Mouse (Mus musculus) limb, embryonic 12.5 days (tissue): ENCODE results near the gene Cox11. TPM values are rescaled to one million over a fixed set of nuclear protein-coding genes. Genes with fewer than 3 reads are reported as not detected.

ENCODE experiments used
- ATAC-seq: fragments of 200-750 bp; cut with Nextera tagmentation; 2 replicates; pipeline ENCODE4 v1.8.0; 2017; ENCODE audit warnings: low read depth, moderate TSS enrichment; ENCODE audit not compliant: insufficient number of reproducible peaks, insufficient read depth, low FRiP score, low TSS enrichment
- H3K27ac ChIP-seq: fragments of 300-500 bp; sonication (generic); 2 replicates; pipeline ENCODE4 v1.5.1; 2016; ENCODE audit warnings: mild to moderate bottlenecking, moderate library complexity
- H3K27me3 ChIP-seq: fragments of 300-500 bp; sonication (generic); 2 replicates; pipeline ENCODE4 v1.6.1; 2016; ENCODE audit warnings: mild to moderate bottlenecking, moderate library complexity
- H3K36me3 ChIP-seq: fragments of 300-500 bp; sonication (generic); 2 replicates; pipeline ENCODE4 v1.6.1; 2016; ENCODE audit warnings: mild to moderate bottlenecking, moderate library complexity
- H3K4me1 ChIP-seq: fragments of 300-500 bp; sonication (generic); replicated peaks from 2 replicates; pipeline ENCODE4 v1.6.1; 2016
- H3K4me2 ChIP-seq: fragments of 300-500 bp; sonication (generic); 2 replicates; pipeline ENCODE4 v1.6.1; 2016; ENCODE audit warnings: mild to moderate bottlenecking, moderate library complexity
- H3K4me3 ChIP-seq: fragments of 300-500 bp; sonication (generic); replicated peaks from 2 replicates; pipeline ENCODE4 v1.5.1; 2016; ENCODE audit warnings: mild to moderate bottlenecking
- H3K9ac ChIP-seq: fragments of 300-500 bp; sonication (generic); replicated peaks from 2 replicates; pipeline ENCODE4 v1.6.1; 2016; ENCODE audit warnings: mild to moderate bottlenecking, moderate library complexity
- H3K9me3 ChIP-seq: fragments of 300-500 bp; sonication (generic); 2 replicates; pipeline ENCODE4 v1.6.1; 2016; ENCODE audit warnings: mild to moderate bottlenecking, moderate library complexity
- WGBS: fragments of 180-500 bp; shearing (Covaris S2); methylation state at CpG from one replicate; pipeline ENCODE4 v1.1.7; 2016; 5-methylcytosine and 5-hydroxymethylcytosine counted together
- polyA plus RNA-seq: library from polyadenylated mRNA; unstranded; fragments of >200 nt; fragmentation: Nextera tagmentation; extraction: Ambion mirVana; gene quantifications from 2 replicates; pipeline ENCODE4 v1.2.1, GENCODE M21; 2016

The Cox11 gene
- polyA plus RNA-seq, 1 experiment from 2014 or later, result 43.1 TPM

- peaks cover 9% of the 10 kb centered on the region for H3K36me3 ChIP-seq
- no peak overlapping the region for H3K9ac ChIP-seq
- H3K27me3 ChIP-seq, result no peaks in the 10 kb centered on the region
- no peak overlapping the region for H3K4me2 ChIP-seq
- H3K9me3 ChIP-seq, result no peaks in the 10 kb centered on the region
- H3K4me3 ChIP-seq, result no peak overlapping the region
- H3K27ac ChIP-seq, result no peak overlapping the region
- H3K4me1 ChIP-seq, result no peaks in the 10 kb centered on the region
- no peak for ATAC-seq
- WGBS, result 94% methylated on average over 1 of the region's 1 CpGs
Measured at GRCm38 (mm10) chr11:90627751-90628150, 10.2 kb upstream of the Cox11 start.

- no peaks in the 10 kb centered on the region for H3K27me3 ChIP-seq
- no peak overlapping the region for H3K9ac ChIP-seq
- no peak overlapping the region for H3K27ac ChIP-seq
- no peak for ATAC-seq
- peaks cover 9% of the 10 kb centered on the region for H3K36me3 ChIP-seq
- no peaks in the 10 kb centered on the region for H3K9me3 ChIP-seq
- 84% methylated on average over 2 of the region's 2 CpGs for WGBS
- peaks cover 12% of the 10 kb centered on the region for H3K4me1 ChIP-seq
- H3K4me3 ChIP-seq, result no peak overlapping the region
- H3K4me2 ChIP-seq, result no peak overlapping the region
Measured at GRCm38 (mm10) chr11:90632480-90632879, 5.5 kb upstream of the Cox11 start.

GRCm38 (mm10) chr11:90634661-90635060 is 3.3 kb upstream of the Cox11 start:
- Histone ChIP-seq H3K4me1 (peaks cover 14% of the 10 kb centered on the region), H3K9me3 (no peaks in the 10 kb centered on the region), H3K4me2 (no peak overlapping the region), H3K4me3 (no peak overlapping the region), H3K27me3 (no peaks in the 10 kb centered on the region), H3K36me3 (peaks cover 9% of the 10 kb centered on the region), H3K27ac (no peak overlapping the region), H3K9ac (no peak overlapping the region)
- WGBS, result 91% methylated on average over 3 of the region's 3 CpGs
- no peak for ATAC-seq

GRCm38 (mm10) chr11:90638312-90638830 is 398 bp downstream of the Cox11 start:
- Histone ChIP-seq H3K9ac (peak overlapping the region; percentile 97), H3K27me3 (no peaks in the 10 kb centered on the region), H3K9me3 (no peaks in the 10 kb centered on the region), H3K36me3 (peaks cover 23% of the 10 kb centered on the region), H3K27ac (peak overlapping the region; percentile 96), H3K4me2 (peak overlapping the region; percentile 62), H3K4me1 (peaks cover 19% of the 10 kb centered on the region), H3K4me3 (peak overlapping the region; percentile 92)
- peak; percentile 66 for ATAC-seq
- WGBS, result under 1% methylated on average over 54 of the region's 54 CpGs

DNA sequence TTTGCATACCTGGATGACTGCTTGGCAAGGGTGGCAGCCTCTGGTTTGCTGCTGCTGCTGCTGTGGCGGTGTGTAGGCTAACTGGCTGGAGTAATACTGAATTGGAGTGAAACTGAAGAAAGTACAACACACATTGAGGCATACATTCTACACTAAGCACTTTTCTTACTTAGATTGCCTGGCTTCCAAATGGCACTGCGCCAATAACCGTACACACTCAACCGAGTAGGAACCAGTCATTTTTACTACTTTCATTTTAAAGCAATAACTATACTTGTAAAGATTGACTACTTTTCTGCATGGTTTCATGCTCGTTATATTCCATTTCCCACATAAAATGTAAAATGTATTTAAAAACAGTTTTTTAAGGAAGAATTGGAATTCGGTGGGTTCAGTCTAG is 11.8 kb downstream of the Cox11 start:
- Histone ChIP-seq H3K4me3 (no peak overlapping the region), H3K27me3 (no peaks in the 10 kb centered on the region), H3K9me3 (no peaks in the 10 kb centered on the region), H3K27ac (no peak overlapping the region), H3K4me1 (no peaks in the 10 kb centered on the region), H3K36me3 (peaks cover 54% of the 10 kb centered on the region), H3K9ac (no peak overlapping the region), H3K4me2 (no peak overlapping the region)
- no peak for ATAC-seq
- WGBS, result 83% methylated on average over 6 of the region's 6 CpGs

DNA sequence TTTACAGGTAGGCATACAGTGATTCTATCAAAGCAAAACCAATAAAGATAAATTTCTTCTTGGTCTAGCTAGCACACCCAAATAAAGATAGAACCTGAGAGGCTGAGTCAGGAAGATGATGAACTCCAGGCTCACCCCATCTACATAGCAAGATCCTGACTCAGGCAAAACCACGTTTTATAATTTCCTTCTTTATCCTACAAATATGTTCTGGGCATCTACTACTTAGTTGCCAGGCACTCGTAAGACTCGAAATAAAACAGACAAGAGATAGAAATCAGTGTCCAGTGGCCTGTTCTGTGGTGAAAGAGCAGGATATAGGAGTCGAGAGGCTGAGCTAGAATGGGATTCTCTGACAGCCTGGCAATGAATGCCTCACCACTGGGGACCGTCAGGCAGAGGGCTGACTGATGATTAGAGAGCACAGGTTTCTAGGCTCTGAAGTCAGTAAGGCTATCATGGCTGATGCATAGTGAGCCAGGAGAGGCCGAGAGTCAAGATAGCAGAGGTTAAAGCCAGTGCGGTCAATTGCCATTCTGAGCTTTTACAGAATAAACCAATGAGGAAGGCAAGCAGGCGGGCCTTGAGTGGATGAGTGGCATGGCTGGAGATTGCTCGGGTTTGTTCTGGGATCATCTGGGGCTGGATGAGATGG is 12.4 kb downstream of the Cox11 start:
- WGBS, result 80% methylated on average over 9 of the region's 9 CpGs
- no peak overlapping the region for H3K9ac ChIP-seq
- H3K36me3 ChIP-seq, result peaks cover 48% of the 10 kb centered on the region
- no peaks in the 10 kb centered on the region for H3K4me1 ChIP-seq
- H3K9me3 ChIP-seq, result no peaks in the 10 kb centered on the region
- H3K27ac ChIP-seq, result no peak overlapping the region
- H3K4me3 ChIP-seq, result no peak overlapping the region
- no peaks in the 10 kb centered on the region for H3K27me3 ChIP-seq
- no peak overlapping the region for H3K4me2 ChIP-seq
- no peak for ATAC-seq

- no peak overlapping the region for H3K4me3 ChIP-seq
- H3K9ac ChIP-seq, result no peak overlapping the region
- no peaks in the 10 kb centered on the region for H3K27me3 ChIP-seq
- H3K9me3 ChIP-seq, result no peaks in the 10 kb centered on the region
- WGBS, result 93% methylated on average over 4 of the region's 4 CpGs
- no peak for ATAC-seq
- H3K4me2 ChIP-seq, result no peak overlapping the region
- H3K27ac ChIP-seq, result no peak overlapping the region
- no peaks in the 10 kb centered on the region for H3K4me1 ChIP-seq
- H3K36me3 ChIP-seq, result peaks cover 30% of the 10 kb centered on the region
Measured at GRCm38 (mm10) chr11:90652603-90653002, 14.6 kb downstream of the Cox11 start.

DNA sequence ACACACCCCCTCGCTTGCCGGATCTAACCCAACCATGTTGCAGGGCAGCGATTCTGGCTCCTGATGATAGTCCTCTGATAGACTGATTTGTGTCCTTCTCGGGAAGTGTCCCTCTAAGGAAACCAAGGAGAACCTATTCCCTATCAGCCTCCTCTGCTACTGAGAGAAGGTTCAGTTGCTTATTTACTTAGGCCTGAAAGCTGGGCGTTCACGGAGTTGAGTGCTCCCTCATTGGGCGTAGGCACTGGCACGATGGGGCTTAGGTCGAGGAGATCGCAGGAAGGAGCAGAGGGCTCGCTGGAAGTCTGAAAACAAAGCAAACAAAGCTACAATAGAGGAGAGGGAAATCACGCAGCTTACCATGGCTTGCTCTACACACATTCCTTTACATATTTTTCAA is 19.6 kb downstream of the Cox11 start:
- Histone ChIP-seq H3K4me3 (no peak overlapping the region), H3K4me1 (no peaks in the 10 kb centered on the region), H3K36me3 (no peaks in the 10 kb centered on the region), H3K27me3 (no peaks in the 10 kb centered on the region), H3K27ac (no peak overlapping the region), H3K4me2 (no peak overlapping the region), H3K9me3 (no peaks in the 10 kb centered on the region), H3K9ac (no peak overlapping the region)
- no peak for ATAC-seq
- WGBS, result 93% methylated on average over 12 of the region's 12 CpGs

- H3K27ac ChIP-seq, result no peak overlapping the region
- 38% methylated on average over 4 of the region's 4 CpGs for WGBS
- no peak overlapping the region for H3K4me2 ChIP-seq
- no peak overlapping the region for H3K9ac ChIP-seq
- peaks cover 19% of the 10 kb centered on the region for H3K4me1 ChIP-seq
- H3K36me3 ChIP-seq, result no peaks in the 10 kb centered on the region
- no peak overlapping the region for H3K4me3 ChIP-seq
- ATAC-seq, result no peak
- H3K27me3 ChIP-seq, result no peaks in the 10 kb centered on the region
- no peaks in the 10 kb centered on the region for H3K9me3 ChIP-seq
Measured at GRCm38 (mm10) chr11:90660662-90661061, 22.7 kb downstream of the Cox11 start.

DNA sequence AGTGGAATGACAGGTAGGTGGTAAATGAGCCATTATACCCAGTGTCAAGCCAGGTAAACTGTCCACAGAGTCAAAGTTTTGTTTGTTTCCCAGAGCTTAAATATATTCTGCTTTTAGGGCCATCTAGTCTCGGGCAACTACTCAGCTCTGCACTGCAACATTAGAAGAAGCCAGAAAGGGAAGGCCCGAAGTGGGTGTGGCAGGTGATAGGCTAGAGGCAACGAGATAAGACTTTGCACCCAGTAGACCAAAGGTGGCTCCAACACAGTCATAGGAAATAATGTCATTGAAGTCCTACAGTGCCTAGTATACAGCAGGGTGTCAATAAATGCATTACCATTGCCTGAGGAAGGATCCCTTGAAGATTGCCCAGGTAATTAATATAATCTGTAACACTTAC is 25.1 kb downstream of the Cox11 start:
- no peak overlapping the region for H3K27ac ChIP-seq
- H3K4me3 ChIP-seq, result no peak overlapping the region
- no peak for ATAC-seq
- H3K9me3 ChIP-seq, result no peaks in the 10 kb centered on the region
- H3K4me2 ChIP-seq, result no peak overlapping the region
- H3K27me3 ChIP-seq, result no peaks in the 10 kb centered on the region
- peaks cover 27% of the 10 kb centered on the region for H3K4me1 ChIP-seq
- WGBS, result 56% methylated on average over 3 of the region's 3 CpGs
- no peaks in the 10 kb centered on the region for H3K36me3 ChIP-seq
- H3K9ac ChIP-seq, result no peak overlapping the region

DNA sequence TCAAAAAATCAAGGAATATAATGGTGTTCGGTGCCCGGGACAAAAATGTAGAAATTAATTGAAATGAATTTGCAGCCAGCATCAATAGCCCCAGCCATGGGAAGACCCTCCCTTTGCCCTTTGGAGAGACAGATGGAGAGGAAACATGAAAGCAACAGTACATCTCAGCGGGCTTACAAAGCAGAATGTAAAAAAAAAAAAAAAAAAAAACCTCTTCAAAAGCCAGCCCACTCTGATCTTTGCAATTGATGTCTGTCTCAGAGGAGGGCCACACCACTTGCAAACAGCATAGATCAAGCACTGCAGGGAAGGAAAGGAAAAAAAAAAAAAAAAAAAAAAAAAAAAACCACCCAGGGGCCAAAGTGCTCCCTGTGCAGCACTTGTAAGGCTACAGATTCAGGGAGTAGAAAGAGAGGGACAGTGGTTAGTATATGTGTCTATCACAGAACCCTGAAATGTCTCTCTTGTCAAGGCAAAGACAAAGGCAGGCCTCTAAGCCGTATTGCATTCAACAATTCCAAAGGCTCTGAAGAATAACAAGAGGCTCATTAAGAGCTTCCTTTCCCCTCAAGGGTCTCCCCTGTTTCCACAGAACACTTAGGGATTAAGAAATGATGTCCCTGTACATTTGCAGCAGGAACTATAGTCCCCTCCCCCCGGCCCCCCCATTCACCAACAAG is 25.8 kb downstream of the Cox11 start:
- H3K27me3 ChIP-seq, result no peaks in the 10 kb centered on the region
- WGBS, result 36% methylated on average over 5 of the region's 5 CpGs
- no peak overlapping the region for H3K9ac ChIP-seq
- H3K4me3 ChIP-seq, result no peak overlapping the region
- no peaks in the 10 kb centered on the region for H3K36me3 ChIP-seq
- peak overlapping the region; percentile 78; the same call in 1 of the 2 replicates for H3K27ac ChIP-seq
- H3K4me2 ChIP-seq, result 0 out of 2 replicates have a peak overlapping the region, but pooled peaks have one; percentile 31
- H3K9me3 ChIP-seq, result no peaks in the 10 kb centered on the region
- ATAC-seq, result no peak
- H3K4me1 ChIP-seq, result peaks cover 27% of the 10 kb centered on the region
